In genomic region chr4:119932549-119933257, GRCm38 (mm10) we compare ENCODE assay signal across 11 mouse cellular contexts.
DNase-seq lines count a peak whose midpoint lies in the region; ATAC-seq lines count a peak whose summit lies in the region.
"Had no signal": no experiment of that assay in that cellular context is flagged by ENCODE, and none has a peak within 500 bp of the region (broad histone marks: within the 10 kb centered on the region; RNA-seq: fewer than 3 reads in every experiment).

No protein-coding gene starts in this region.

- intact Hi-C loops in left cerebral cortex, postnatal 36 days (cut with DNase I): loop anchor here (5.0 kb wide), 1 partner anchor 35 kb away; no protein-coding TSS in a partner anchor

- H3K4me3 ChIP-seq in intestine, embryonic 15.5 days (replicated peaks): no peak overlapping the region
- H3K4me3 ChIP-seq: heart, adult 2 months; liver, embryonic 13.5 days; stomach, embryonic 15.5 days had no signal

- H3K27ac ChIP-seq in intestine, embryonic 15.5 days: no peak overlapping the region
- H3K27ac ChIP-seq: heart, adult 2 months; liver, embryonic 13.5 days; stomach, embryonic 15.5 days had no signal

- no peak for ATAC-seq in intestine, embryonic 15.5 days
- no peak for ATAC-seq in megakaryocyte, adult 5-6 weeks (ENCODE audit: poor library complexity, severe bottlenecking)

- no peaks in the 10 kb centered on the region for H3K27me3 ChIP-seq in intestine, embryonic 15.5 days (replicated peaks)
- H3K27me3 ChIP-seq: liver, embryonic 13.5 days; stomach, embryonic 15.5 days had no signal

- H3K4me2 ChIP-seq in intestine, embryonic 15.5 days (replicated peaks): no peak overlapping the region
- H3K4me2 ChIP-seq: liver, embryonic 13.5 days; stomach, embryonic 15.5 days had no signal

- peak; percentile 64 to 80 for DNase-seq in adrenal gland, adult (ENCODE audit: inconsistent age in 2 of 2, low spot score in 1 of 2)
- DNase-seq in adrenal gland, postnatal 4 days (ENCODE audit: low spot score in 2 of 2): no peak
- peak; percentile 52 for DNase-seq in urinary bladder, postnatal 14 days (ENCODE audit: low spot score)
- no peak for DNase-seq in urinary bladder, postnatal 4 days (ENCODE audit: low spot score in 2 of 2)
- peak; percentile 72 to 74 for DNase-seq in left cerebral cortex, postnatal 36 days (ENCODE audit: low spot score in 2 of 2)
- DNase-seq in spleen, adult 18-20 months: no peak
- DNase-seq: liver, embryonic 13.5 days had no signal

- no peaks in the 10 kb centered on the region for H3K36me3 ChIP-seq in intestine, embryonic 15.5 days
- H3K36me3 ChIP-seq: liver, embryonic 13.5 days; stomach, embryonic 15.5 days had no signal

- WGBS in intestine, embryonic 15.5 days: 24% methylated on average over 13 of the region's 13 CpGs

- H3K9me3 ChIP-seq in intestine, embryonic 15.5 days: no peaks in the 10 kb centered on the region
- H3K9me3 ChIP-seq: liver, embryonic 13.5 days; stomach, embryonic 15.5 days had no signal

- H3K4me1 ChIP-seq in intestine, embryonic 15.5 days (replicated peaks): no peaks in the 10 kb centered on the region; the same call in 1 of the 2 replicates
- H3K4me1 ChIP-seq: liver, embryonic 13.5 days had no signal

- no peak overlapping the region for H3K9ac ChIP-seq in intestine, embryonic 15.5 days
- H3K9ac ChIP-seq: liver, embryonic 13.5 days; stomach, embryonic 15.5 days had no signal

Comparison
In these comparisons a context has a peak if more than half of its experiments do, and no peak if none do; other contexts are left out.
1. DNase-seq: peak in adrenal gland, adult (2 of 2), urinary bladder, postnatal 14 days (single experiment) and left cerebral cortex, postnatal 36 days (2 of 2); none in adrenal gland, postnatal 4 days (0 of 2), urinary bladder, postnatal 4 days (0 of 2) and spleen, adult 18-20 months (0 of 2).